Mouse (Mus musculus) lung, postnatal 0 days (tissue): ENCODE measurements around the gene Cdk6. TPM values are rescaled to one million over a fixed set of nuclear protein-coding genes. Genes with fewer than 3 reads are reported as not detected.

Experiments used
- ATAC-seq: fragments of 200-750 bp; cut with Nextera tagmentation; 2 replicates; pipeline ENCODE4 v1.8.0; 2017; ENCODE audit warnings: moderate library complexity
- DNase-seq: peaks from one replicate; pipeline ENCODE4 v3.0.0-alpha.2; 2016; ENCODE audit warnings: low spot score
- H3K27ac ChIP-seq: fragments of 300-500 bp; sonication (generic); 2 replicates; pipeline ENCODE4 v1.5.1; 2014; ENCODE audit warnings: antibody characterized with exemption, mild to moderate bottlenecking, low read length, mixed read lengths
- H3K27me3 ChIP-seq: fragments of 300-500 bp; sonication (generic); replicated peaks from 2 replicates; pipeline ENCODE4 v1.6.1; 2014; ENCODE audit warnings: low read length, mixed read lengths; ENCODE audit not compliant: insufficient read depth
- H3K36me3 ChIP-seq: fragments of 300-500 bp; sonication (generic); 2 replicates; pipeline ENCODE4 v1.6.1; 2014; ENCODE audit warnings: low read length, mixed read lengths; ENCODE audit not compliant: insufficient read depth
- H3K4me1 ChIP-seq: fragments of 300-500 bp; sonication (generic); 2 replicates; pipeline ENCODE4 v1.6.1; 2014; ENCODE audit warnings: antibody characterized with exemption, low read depth, low read length, mixed read lengths; ENCODE audit not compliant: insufficient read depth
- H3K4me2 ChIP-seq: fragments of 300-500 bp; sonication (generic); replicated peaks from 2 replicates; pipeline ENCODE4 v1.6.1; 2014; ENCODE audit warnings: low read depth, mild to moderate bottlenecking, low read length, moderate library complexity, mixed read lengths
- H3K4me3 ChIP-seq: fragments of 300-500 bp; sonication (generic); 2 replicates; pipeline ENCODE4 v1.5.1; 2014; ENCODE audit warnings: low read depth, low read length
- H3K9ac ChIP-seq: fragments of 300-500 bp; sonication (generic); replicated peaks from 2 replicates; pipeline ENCODE4 v1.6.1; 2014; ENCODE audit warnings: low read depth, mild to moderate bottlenecking
- H3K9me3 ChIP-seq: fragments of 300-500 bp; sonication (generic); 2 replicates; pipeline ENCODE4 v1.6.1; 2016; ENCODE audit warnings: low read length, mixed read lengths
- CTCF ChIP-seq: IDR thresholded peaks from 2 replicates; pipeline ENCODE4 v1.5.1; 2016; ENCODE audit warnings: antibody characterized with exemption, mild to moderate bottlenecking
- EP300 ChIP-seq: IDR thresholded peaks from 2 replicates; pipeline ENCODE4 v1.6.1; 2016; ENCODE audit warnings: antibody characterized with exemption, mild to moderate bottlenecking, control low read depth
- WGBS: fragments of 180-500 bp; shearing (Covaris S2); extraction: QIAGEN DNeasy Blood & Tissue Kit; methylation state at CpG from one replicate; pipeline ENCODE4 v1.1.7; 2014; 5-methylcytosine and 5-hydroxymethylcytosine counted together
- polyA plus RNA-seq: library from polyadenylated mRNA; unstranded; fragments of >200 nt; fragmentation: Nextera tagmentation; extraction: Ambion mirVana; gene quantifications from 2 replicates; pipeline ENCODE4 v1.2.1, GENCODE M21; 2015

The Cdk6 gene
- polyA plus RNA-seq, 1 experiment from 2014 or later = 19.7 TPM

- DNase-seq (no peak), ATAC-seq (no peak)
- Histone ChIP-seq H3K4me1 (no peaks in the 10 kb centered on the region), H3K9me3 (no peaks in the 10 kb centered on the region), H3K4me2 (no peak overlapping the region), H3K9ac (no peak overlapping the region), H3K27ac (no peak overlapping the region), H3K27me3 (no peaks in the 10 kb centered on the region), H3K36me3 (no peaks in the 10 kb centered on the region), H3K4me3 (no peak overlapping the region)
- no peak for TF ChIP-seq EP300
- TF ChIP-seq CTCF = no peak
- 35% methylated on average over 7 of the region's 7 CpGs for WGBS
Observed at GRCm38 (mm10) chr5:3486579-3487282, 145.4 kb downstream of the Cdk6 start.

DNA sequence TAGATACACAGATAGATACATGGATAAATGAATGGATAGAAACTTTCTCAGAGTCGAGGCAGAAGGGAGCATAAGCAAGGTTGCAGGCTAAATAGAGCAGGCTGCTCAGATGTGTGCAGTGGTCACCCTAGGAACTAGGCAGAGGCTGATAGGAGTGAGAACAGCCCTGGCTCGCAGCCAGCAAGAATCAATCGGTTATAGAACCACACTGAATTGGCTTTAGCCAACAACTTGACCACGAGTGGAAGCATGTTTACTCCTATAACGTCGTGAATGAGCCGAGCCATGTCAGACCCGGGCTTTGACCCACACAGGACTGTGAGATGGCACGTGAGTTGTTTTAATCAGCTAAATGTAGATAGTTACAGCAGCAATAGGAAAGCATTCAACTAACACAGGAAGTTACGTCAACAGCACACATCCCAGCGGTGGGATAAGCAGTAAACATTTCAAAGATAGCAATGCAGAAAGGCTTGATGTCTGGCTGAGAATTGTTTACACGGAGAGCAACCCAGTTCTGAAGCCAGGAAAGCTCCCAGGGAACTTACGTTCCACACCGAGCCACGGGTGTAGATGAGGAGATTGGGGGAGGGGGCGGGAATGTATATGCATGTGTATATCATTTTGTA lies 147.0 kb downstream of the Cdk6 start:
- H3K27me3 ChIP-seq = no peaks in the 10 kb centered on the region

DNA sequence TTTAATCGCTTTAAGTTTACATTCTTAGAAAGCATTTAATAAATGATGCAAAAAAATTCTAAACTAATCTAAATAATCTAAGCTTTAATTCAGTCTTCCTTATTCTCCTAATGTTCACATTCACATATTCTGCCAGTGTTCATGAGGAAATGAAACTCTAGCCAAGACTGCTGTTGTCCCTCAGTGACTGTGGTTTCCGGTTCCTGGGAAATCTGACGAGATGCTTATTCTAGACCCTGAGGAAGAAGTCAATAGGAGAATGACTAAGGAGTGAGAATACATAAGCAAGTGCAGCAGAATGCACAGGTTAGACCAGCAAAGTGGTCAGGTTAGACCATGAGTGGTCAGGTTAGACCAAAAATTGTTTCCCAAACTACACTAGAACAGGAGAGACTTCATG lies 149.1 kb downstream of the Cdk6 start:
- Histone ChIP-seq H3K4me3 (no peak overlapping the region), H3K36me3 (no peaks in the 10 kb centered on the region), H3K4me2 (no peak overlapping the region), H3K9ac (no peak overlapping the region), H3K4me1 (no peaks in the 10 kb centered on the region), H3K27me3 (no peaks in the 10 kb centered on the region), H3K27ac (peak overlapping the region; percentile 57; the same call in 1 of the 2 replicates), H3K9me3 (no peaks in the 10 kb centered on the region)
- 61% methylated on average over 3 of the region's 3 CpGs for WGBS
- TF ChIP-seq CTCF = no peak
- TF ChIP-seq EP300 = no peak
- ATAC-seq (no peak), DNase-seq (peak; percentile 43)

More for the DNA sequence above, 147.0 kb downstream of the Cdk6 start:
- ATAC-seq = peak; percentile 74
- 0 out of 2 replicates have a peak overlapping the region, but pooled peaks have one; percentile 22 for H3K27ac ChIP-seq
- peak; percentile 56; the same call in 1 of the 2 replicates for TF ChIP-seq EP300
- TF ChIP-seq CTCF = no peak
- H3K9ac ChIP-seq = no peak overlapping the region
- DNase-seq = peak; percentile 70
- no peaks in the 10 kb centered on the region for H3K36me3 ChIP-seq
- 35% methylated on average over 16 of the region's 16 CpGs for WGBS
- H3K9me3 ChIP-seq = no peaks in the 10 kb centered on the region
- peak overlapping the region; percentile 3; the same call in 1 of the 2 replicates for H3K4me2 ChIP-seq
- H3K4me3 ChIP-seq = no peak overlapping the region
- no peaks in the 10 kb centered on the region for H3K4me1 ChIP-seq

- Histone ChIP-seq H3K27ac (peak overlapping the region; percentile 57), H3K4me3 (no peak overlapping the region), H3K36me3 (no peaks in the 10 kb centered on the region), H3K27me3 (no peaks in the 10 kb centered on the region), H3K4me1 (no peaks in the 10 kb centered on the region), H3K9ac (no peak overlapping the region), H3K4me2 (peak overlapping the region; percentile 17; the same call in 1 of the 2 replicates), H3K9me3 (no peaks in the 10 kb centered on the region)
- peak; percentile 75 for ATAC-seq
- TF ChIP-seq CTCF (no peak), EP300 (peak; percentile 33; the same call in 1 of the 2 replicates)
- DNase-seq = peak; percentile 87
- WGBS = 33% methylated on average over 9 of the region's 9 CpGs
Observed at GRCm38 (mm10) chr5:3491084-3491483, 149.8 kb downstream of the Cdk6 start.

DNA sequence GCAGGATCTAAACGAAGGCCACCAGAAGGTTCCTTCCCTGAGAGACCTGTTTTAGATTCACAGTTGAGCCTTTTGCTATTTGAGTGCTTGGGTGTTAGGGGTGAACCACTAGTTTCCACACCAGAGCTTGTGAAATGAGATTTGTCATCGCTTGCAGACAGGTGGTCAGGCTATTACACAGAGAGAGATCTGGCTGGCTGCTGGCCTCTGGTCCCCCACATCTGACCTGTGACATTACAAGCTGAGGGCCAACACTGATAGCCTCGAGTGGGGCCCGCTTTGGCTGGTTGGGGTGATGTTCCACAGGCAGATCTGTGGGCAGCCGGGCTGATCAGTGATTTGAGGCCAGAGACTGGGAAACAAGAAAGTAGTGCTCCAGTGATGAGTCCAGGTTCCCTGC lies 150.6 kb downstream of the Cdk6 start:
- Histone ChIP-seq H3K4me2 (no peak overlapping the region), H3K9me3 (no peaks in the 10 kb centered on the region), H3K4me3 (no peak overlapping the region), H3K36me3 (no peaks in the 10 kb centered on the region), H3K9ac (no peak overlapping the region), H3K27ac (peak overlapping the region; percentile 57; the same call in 1 of the 2 replicates), H3K4me1 (no peaks in the 10 kb centered on the region), H3K27me3 (no peaks in the 10 kb centered on the region)
- no peak for ATAC-seq
- no peak for TF ChIP-seq CTCF
- TF ChIP-seq EP300 = no peak
- WGBS = 64% methylated on average over 5 of the region's 5 CpGs
- DNase-seq = no peak

- H3K27ac ChIP-seq = no peak overlapping the region
- H3K4me1 ChIP-seq = no peaks in the 10 kb centered on the region
- no peak for ATAC-seq
Observed at GRCm38 (mm10) chr5:3492776-3493636, 151.7 kb downstream of the Cdk6 start.

More at GRCm38 (mm10) chr5:3492776-3493636, 151.7 kb downstream of the Cdk6 start:
- no peak overlapping the region for H3K4me2 ChIP-seq
- H3K9me3 ChIP-seq = no peaks in the 10 kb centered on the region
- DNase-seq = no peak
- H3K36me3 ChIP-seq = no peaks in the 10 kb centered on the region
- WGBS = 86% methylated on average over 13 of the region's 13 CpGs
- no peak overlapping the region for H3K4me3 ChIP-seq
- no peak overlapping the region for H3K9ac ChIP-seq
- no peaks in the 10 kb centered on the region for H3K27me3 ChIP-seq
- no peak for TF ChIP-seq CTCF
